ENCODE assay signal across 14 mouse cellular contexts in genomic region chr16:6712341-6712740, GRCm38 (mm10).
"Had no signal": no experiment of that assay in that cellular context is flagged by ENCODE, and none has a peak within 500 bp of the region (broad histone marks: within the 10 kb centered on the region; RNA-seq: fewer than 3 reads in every experiment).

No protein-coding gene starts in this region.

- DNase-seq: gastrocnemius, adult 2 months; gastrocnemius, postnatal 14 days; gastrocnemius, postnatal 36 days; heart, adult 11 months; heart, adult 2 months; heart, postnatal 14 days; heart, postnatal 36 days; kidney, adult 11 months; kidney, adult 2 months; kidney, adult 9 months; kidney, postnatal 14 days; kidney, postnatal 36 days; layer of hippocampus, postnatal 36 days; left cerebral cortex, postnatal 4 days had no signal
